Mouse (Mus musculus): ENCODE data around the gene Fbxo33.

DNA sequence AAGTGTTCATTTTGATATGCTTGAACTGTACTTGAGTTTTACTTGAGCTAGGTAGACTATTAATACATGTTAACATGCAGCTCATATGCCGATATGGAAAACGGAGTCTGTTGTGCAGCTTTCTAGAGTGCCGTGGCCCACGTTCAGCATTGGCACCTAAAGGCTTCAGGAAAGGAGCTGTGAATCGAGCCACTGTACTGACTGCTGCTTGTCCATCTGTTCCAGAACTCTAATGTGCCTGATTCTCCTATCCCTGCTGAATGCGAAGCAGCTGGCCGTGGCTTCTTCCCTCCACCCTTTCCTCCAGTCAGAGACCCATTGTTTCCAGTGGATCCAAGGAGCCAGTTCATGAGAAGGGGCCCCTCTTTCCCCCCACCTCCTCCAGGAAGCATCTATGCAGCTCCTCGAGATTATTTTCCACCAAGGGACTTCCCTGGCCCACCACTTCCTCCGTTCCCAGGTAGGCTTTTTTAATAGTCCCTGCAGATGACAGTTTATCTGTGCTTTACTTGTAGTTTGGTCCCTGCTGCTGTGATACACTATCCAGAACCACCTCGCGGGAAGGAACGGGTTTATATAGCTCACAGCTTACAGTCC is 31.3 kb downstream of the Fbxo33 start:
- TF ChIP-seq CTCF (IDR thresholded peaks at IDR 0.05; ENCODE audit: low read depth, low read length) (no peak), POLR2A (IDR thresholded peaks at IDR 0.05; ENCODE audit: borderline replicate concordance, low read depth, low read length) (no peak)

All from bone marrow macrophage, adult 2 months (primary cell).